7 mouse cellular contexts compared by ENCODE assay signal in genomic region chr1:162739406-162739805, GRCm38 (mm10). TPM values are rescaled to one million over a fixed set of nuclear protein-coding genes. Genes with fewer than 3 reads are reported as not detected.
DNase-seq lines count a peak whose midpoint lies in the region; ATAC-seq and TF ChIP-seq lines count a peak whose summit lies in the region.

No protein-coding gene starts in this region.

- no peak for ATAC-seq in forebrain, embryonic 16.5 days
- ATAC-seq in inflammation-experienced regulatory T-cells, adult 6 months, result peak; percentile 10
- no peak for ATAC-seq in liver, embryonic 14.5 days (ENCODE audit: insufficient read depth)
- ATAC-seq in neural tube, embryonic 15.5 days (ENCODE audit: low FRiP score), result no peak

- H3K27ac ChIP-seq in forebrain, embryonic 16.5 days (ENCODE audit: low read length), result peak overlapping the region; percentile 97
- H3K27ac ChIP-seq in liver, embryonic 14.5 days, result peak overlapping the region; percentile 82
- H3K27ac ChIP-seq in neural tube, embryonic 15.5 days (replicated peaks), result peak overlapping the region; percentile 99

- H3K4me2 ChIP-seq in forebrain, embryonic 16.5 days (ENCODE audit: low read length), result peak overlapping the region; percentile 75
- H3K4me2 ChIP-seq in liver, embryonic 14.5 days (ENCODE audit: low read depth), result peak overlapping the region; percentile 90
- H3K4me2 ChIP-seq in neural tube, embryonic 15.5 days, result peak overlapping the region; percentile 81

- no peak for TF ChIP-seq EP300 in liver, embryonic 14.5 days (IDR thresholded peaks at IDR 0.05; ENCODE audit: low read depth)

- peak overlapping the region; percentile 85 for H3K4me3 ChIP-seq in forebrain, embryonic 16.5 days (replicated peaks; ENCODE audit: low read length)
- H3K4me3 ChIP-seq in liver, embryonic 14.5 days (ENCODE audit: insufficient read depth in 1 of 2, low read depth in 2 of 2, low read length in 2 of 2), result peak overlapping the region; percentile 77 to 87
- H3K4me3 ChIP-seq in neural tube, embryonic 15.5 days (replicated peaks), result peak overlapping the region; percentile 93

- H3K4me1 ChIP-seq in forebrain, embryonic 16.5 days (replicated peaks; ENCODE audit: control insufficient read depth, insufficient read depth, low read length), result peaks cover 13% of the 10 kb centered on the region
- H3K4me1 ChIP-seq in liver, embryonic 14.5 days (replicated peaks; ENCODE audit: control insufficient read depth in 2 of 2, insufficient read depth in 2 of 2, low read length in 1 of 2), result peaks cover 21% of the 10 kb centered on the region in 2 experiments
- peaks cover 32% of the 10 kb centered on the region for H3K4me1 ChIP-seq in neural tube, embryonic 15.5 days

- no peaks in the 10 kb centered on the region for H3K27me3 ChIP-seq in forebrain, embryonic 16.5 days (replicated peaks; ENCODE audit: control insufficient read depth, insufficient read depth, low read length)
- H3K27me3 ChIP-seq in liver, embryonic 14.5 days (ENCODE audit: control insufficient read depth, insufficient read depth, low read length), result no peaks in the 10 kb centered on the region
- H3K27me3 ChIP-seq in neural tube, embryonic 15.5 days (replicated peaks), result no peaks in the 10 kb centered on the region

- under 1% methylated on average over 10 of the region's 10 CpGs for WGBS in forebrain, embryonic 16.5 days
- WGBS in liver, embryonic 14.5 days (ENCODE audit: insufficient replicate concordance), result 0% methylated on average over 10 of the region's 10 CpGs
- WGBS in neural tube, embryonic 15.5 days, result under 1% methylated on average over 10 of the region's 10 CpGs

- TF ChIP-seq CTCF in liver, embryonic 14.5 days (IDR thresholded peaks at IDR 0.05; ENCODE audit: low read depth), result no peak

- H3K36me3 ChIP-seq in forebrain, embryonic 16.5 days (ENCODE audit: control insufficient read depth, insufficient read depth), result no peaks in the 10 kb centered on the region
- H3K36me3 ChIP-seq in liver, embryonic 14.5 days (replicated peaks; ENCODE audit: control insufficient read depth, insufficient read depth, low read depth), result no peaks in the 10 kb centered on the region
- H3K36me3 ChIP-seq in neural tube, embryonic 15.5 days, result no peaks in the 10 kb centered on the region

- H3K9me3 ChIP-seq in forebrain, embryonic 16.5 days (ENCODE audit: control insufficient read depth, low read length), result no peaks in the 10 kb centered on the region
- no peaks in the 10 kb centered on the region for H3K9me3 ChIP-seq in liver, embryonic 14.5 days (ENCODE audit: control insufficient read depth, low read length)
- no peaks in the 10 kb centered on the region for H3K9me3 ChIP-seq in neural tube, embryonic 15.5 days (replicated peaks)

- DNase-seq in 3134 (ENCODE audit: extremely low read depth, insufficient read length, low spot score) (peak; percentile 33), A20 (ENCODE audit: low read depth, low spot score) (peak; percentile 63)
- peak; percentile 19 for DNase-seq in c-Kit-positive CD71-negative TER-119-negative erythroid progenitor cells, embryonic 14.5 days (ENCODE audit: low read depth)
- DNase-seq in liver, embryonic 14.5 days (ENCODE audit: low read depth in 3 of 3, low spot score in 3 of 3), result no peak

- H3K9ac ChIP-seq in forebrain, embryonic 16.5 days (replicated peaks; ENCODE audit: low read depth, low read length), result peak overlapping the region; percentile 93
- H3K9ac ChIP-seq in liver, embryonic 14.5 days (replicated peaks), result peak overlapping the region; percentile 92
- peak overlapping the region; percentile 99 for H3K9ac ChIP-seq in neural tube, embryonic 15.5 days (replicated peaks)

RNA-seq across cellular contexts. Expression of gene Prrc2c, which starts 0.9 kb away (rescaled TPM):
- polyA plus RNA-seq in forebrain, embryonic 16.5 days (2015; fragmentation: Nextera tagmentation; extraction: Ambion mirVana), result 123 and 134 TPM in 2 replicates
- 100 to 1,000 TPM; 214 to 351 (median 255) TPM for polyA plus RNA-seq in inflammation-experienced regulatory T-cells, adult 6 months (2017; shearing (Covaris generic))
- polyA plus RNA-seq in liver, embryonic 14.5 days (2012; rRNA removed), result 10.6 and 12.9 TPM in 2 replicates
- polyA plus RNA-seq in liver, embryonic 14.5 days (2014; fragmentation: Nextera tagmentation; extraction: Ambion mirVana), result 34.3 and 34.8 TPM in 2 replicates
- polyA plus RNA-seq in neural tube, embryonic 15.5 days (2015; fragmentation: Nextera tagmentation; extraction: Ambion mirVana), result 121 and 135 TPM in 2 replicates

Comparison
In these comparisons a context has a peak if more than half of its experiments do, and no peak if none do; other contexts are left out.
1. DNase-seq: peak in 3134 (single experiment), A20 (single experiment) and c-Kit-positive CD71-negative TER-119-negative erythroid progenitor cells, embryonic 14.5 days (single experiment); none in liver, embryonic 14.5 days (0 of 3).
2. Peak in every context shown above with its lines, with median percentiles within 50 percentile points of each other: H3K27ac ChIP-seq, H3K4me2 ChIP-seq, H3K4me3 ChIP-seq and H3K9ac ChIP-seq.